Mouse (Mus musculus) frontal cortex, adult (tissue): ENCODE data around the gene 4921504E06Rik.

Source experiments
- ATAC-seq: cut with Nextera tagmentation; 2 replicates; pipeline ENCODE4 v1.9.2; 2017; ENCODE audit warnings: mild to moderate bottlenecking, moderate library complexity, mixed read lengths; ENCODE audit not compliant: low TSS enrichment

4921504E06Rik gene

DNA sequence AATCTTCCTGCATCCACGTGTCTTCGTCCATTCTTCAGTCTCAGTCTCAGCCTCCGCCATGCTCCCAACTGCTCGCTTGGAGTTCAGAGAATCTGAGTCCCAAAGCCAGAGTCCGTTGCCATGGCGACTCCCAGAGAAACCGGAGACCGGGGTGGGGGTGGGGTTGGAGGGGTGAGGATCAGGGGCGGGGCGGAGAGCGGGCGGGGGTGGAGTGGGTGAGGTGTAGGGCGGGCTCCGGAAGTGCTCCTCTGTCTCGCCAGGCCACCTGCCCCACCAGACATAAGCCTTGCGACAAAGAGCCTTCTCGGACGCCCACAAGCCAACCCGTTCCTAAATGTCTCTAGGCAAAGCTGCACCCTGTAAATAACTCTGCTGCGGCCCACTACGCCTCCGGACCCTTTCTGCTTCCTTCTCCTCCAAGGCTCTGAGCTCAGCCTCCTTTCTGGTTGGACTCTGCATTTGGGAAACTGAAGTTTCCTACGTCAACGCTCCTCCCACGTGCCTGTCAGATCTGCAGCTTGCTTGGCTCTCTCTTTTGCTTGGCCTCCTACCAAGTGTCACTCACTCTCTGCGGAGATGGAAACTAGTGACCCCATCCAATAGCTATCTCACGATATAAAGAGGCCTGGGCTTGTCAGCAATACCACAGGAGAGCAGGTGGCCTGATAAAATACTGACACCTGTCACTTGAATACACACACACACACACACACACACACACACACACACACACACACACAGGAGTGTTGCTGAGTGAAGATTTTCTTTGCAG lies at the start of gene 4921504E06Rik:
4921504E06Rik (minus strand) TSS at position 94 of the 772 bp plus-strand sequence.
- peak; percentile 91 for ATAC-seq

DNA sequence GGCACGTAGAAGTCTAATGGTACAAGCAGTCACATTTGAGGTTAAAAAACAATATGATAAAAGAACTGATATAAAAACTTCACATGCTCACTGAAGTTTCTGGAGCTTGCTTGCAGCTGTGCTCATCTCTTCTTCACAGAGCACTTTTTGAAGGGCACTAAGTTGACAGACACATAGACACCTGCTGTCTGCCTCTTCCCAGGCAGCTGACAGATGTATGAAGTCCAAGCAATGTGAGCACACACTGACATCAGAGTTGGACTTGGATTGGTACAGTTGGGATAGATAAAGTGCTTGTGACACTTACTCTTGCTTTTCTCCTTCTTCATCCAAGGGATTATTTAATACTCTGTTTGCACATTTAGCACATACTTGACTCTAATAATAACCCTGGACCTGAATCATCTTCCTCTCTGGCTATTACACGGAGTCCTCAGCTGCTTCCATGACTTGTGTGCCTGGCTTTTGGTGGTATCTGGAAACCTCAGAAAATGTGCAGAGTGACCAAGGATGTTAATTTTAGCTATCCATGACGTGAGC lies 47.7 kb upstream of the 4921504E06Rik start:
- no peak for ATAC-seq

DNA sequence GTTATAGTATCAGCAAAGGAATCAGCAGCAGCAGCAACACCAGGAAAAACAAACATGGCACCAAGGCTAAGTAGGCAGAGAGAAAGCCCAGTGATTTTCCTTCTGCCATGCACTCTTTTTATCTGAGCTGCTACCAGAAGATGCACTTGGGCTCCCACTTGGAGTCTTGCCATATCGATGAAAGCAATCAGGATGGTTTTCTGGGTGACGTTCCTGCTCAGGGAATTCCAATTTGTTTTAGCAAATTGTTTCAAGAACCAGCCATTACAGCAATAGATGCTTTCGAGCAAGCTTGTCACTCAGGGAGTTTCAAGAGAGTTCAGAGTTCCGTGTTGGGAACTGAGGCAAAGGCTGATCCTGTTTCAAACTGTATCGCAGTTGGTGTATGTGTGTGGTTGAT lies 47.1 kb upstream of the 4921504E06Rik start:
- ATAC-seq, result no peak

DNA sequence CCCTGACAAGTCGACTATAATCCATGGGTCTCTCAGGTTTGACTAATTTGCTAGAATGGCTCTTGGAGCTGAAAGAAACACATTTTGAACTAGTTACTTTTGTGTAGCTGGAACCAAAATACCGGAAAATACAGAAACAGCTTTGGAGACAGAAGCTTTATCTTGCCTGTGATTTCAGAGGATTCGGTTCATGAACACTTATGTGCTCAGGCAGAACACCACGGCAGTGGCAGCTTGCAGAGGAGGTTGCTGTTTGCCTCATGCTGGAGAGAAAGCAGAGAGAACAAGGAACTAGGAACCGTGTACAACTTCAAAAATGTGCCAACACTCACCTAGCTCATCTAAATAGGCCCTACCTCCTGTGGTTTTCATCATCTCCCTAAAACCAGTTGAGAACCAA lies 46.1 kb upstream of the 4921504E06Rik start:
- ATAC-seq, result peak; percentile 80

DNA sequence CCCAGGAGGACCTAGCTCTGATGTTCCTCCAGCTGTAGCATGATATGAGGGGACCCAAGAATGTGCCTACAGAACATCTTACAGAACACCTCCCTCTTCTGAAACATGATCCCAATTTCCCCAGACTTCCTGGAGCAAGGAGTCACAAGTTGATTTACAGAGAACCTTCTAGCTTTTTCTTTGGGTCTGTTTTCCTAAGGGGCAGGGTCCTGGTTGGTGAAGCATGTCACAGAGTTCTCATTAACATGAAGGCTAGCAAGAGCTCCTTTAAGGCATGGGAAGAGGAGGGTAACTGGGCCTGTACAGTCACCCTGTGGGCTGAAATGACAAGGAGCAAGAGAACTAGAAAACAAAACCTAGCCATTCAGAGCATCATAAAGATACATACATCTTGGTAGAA lies 43.3 kb upstream of the 4921504E06Rik start:
- ATAC-seq, result no peak

DNA sequence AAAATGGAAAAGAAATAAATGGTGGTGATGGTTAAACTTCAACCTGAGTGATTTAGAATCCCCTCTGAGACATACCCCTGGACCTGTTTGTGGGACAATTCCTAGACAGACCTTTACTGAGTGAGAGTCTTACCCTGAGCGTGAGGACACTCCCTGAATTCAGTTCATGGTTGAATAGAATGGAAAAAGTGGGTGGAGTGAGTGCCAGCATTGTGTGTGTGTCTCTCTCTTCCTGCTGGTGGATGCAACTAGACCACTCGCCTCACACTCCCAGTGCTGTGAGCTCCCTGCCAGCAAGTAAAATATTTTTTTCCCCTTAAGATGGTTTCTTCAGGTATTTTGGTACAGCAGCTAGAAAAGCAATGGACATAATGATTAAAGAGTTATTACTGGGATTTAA lies 42.7 kb upstream of the 4921504E06Rik start:
- no peak for ATAC-seq

DNA sequence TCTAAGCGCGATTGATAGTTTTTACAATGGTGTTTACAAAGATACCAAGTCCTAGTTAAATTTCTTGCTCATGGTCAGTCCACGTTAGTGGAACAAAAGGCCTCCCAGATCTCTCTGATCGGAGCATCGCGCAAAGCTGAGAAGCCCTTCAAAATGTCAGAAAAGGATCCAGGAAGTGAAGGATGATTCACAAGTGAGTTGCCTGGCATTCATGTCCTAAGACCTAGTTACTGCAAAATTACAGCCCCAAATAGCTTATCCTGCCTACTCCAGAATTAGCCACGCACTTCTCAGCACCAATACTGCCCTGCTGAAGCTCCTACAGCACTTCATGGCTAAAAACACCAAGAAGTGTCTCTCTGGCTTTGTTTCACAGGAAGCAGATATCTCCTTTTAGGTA lies 41.1 kb upstream of the 4921504E06Rik start:
- peak; percentile 9; the same call in 1 of the 2 replicates for ATAC-seq

DNA sequence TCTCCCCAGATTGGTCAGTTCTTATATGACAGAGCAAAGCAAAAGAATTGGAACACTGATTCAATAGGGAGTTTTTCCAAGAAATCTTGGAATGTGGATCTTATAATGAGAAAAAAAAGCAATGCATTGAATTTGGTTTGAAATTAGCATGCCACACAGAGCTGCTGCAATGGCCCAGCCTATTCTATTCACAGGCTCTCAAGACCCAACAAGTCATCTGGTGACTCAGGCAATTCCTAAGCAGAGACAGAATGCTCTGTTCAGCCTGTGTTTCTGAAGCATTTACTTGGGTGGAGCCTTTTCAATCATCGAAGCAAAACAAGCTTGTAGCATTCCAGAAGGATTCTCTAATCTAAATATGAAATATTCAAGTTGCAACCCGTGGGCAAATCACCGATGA lies 26.1 kb upstream of the 4921504E06Rik start:
- ATAC-seq, result peak; percentile 50; the same call in 1 of the 2 replicates

DNA sequence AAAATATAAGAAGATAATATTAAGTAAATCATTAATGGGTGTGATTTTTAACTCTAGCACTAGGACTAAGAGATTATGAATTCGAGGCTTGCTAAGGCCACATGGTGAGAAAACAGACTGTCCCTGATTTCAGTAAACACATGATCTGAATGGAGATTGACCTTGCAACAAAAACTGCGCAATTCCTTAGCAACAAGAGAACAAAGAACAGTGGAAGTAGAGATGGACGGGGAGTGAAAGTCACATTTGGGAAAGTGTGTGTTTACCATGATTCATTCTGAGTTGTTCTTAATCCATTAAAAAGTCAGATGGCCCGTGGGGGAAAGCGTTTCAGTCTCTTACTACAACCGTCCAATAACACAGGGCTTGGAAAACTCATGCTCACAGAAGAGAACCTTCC lies 25.5 kb upstream of the 4921504E06Rik start:
- no peak for ATAC-seq

DNA sequence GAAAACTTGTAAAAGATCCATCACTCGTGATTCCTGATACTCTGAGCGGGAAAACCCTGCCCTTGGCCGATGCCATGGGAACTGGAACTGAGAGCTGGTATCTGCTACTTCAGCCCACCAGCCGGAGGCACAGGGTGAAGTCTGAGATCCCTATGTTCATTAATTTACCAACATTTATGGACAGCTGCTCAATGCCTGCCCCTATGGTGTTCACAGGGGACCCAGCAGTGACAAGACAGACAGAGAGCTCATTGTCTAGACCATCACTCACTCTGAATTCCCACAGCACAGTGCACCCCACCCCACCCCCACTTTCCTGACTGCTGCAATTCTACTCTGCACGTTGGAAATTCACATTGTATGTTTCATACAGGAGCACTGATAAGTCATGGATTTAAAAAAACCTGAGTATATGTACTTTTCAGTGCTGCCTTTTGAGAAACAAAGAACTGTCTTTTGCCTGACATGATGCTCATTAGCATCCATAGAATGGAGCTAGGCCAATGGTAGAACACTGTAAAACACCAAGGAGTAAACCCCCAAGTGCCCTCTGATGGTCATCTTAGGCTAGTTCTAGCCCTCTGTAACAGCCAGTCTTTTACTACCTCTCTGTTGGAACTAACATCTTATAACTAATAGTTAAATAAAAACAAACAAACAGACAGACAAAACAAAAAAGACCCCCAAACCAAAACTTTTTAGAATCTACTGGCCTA lies 8.6 kb upstream of the 4921504E06Rik start:
- ATAC-seq, result no peak

DNA sequence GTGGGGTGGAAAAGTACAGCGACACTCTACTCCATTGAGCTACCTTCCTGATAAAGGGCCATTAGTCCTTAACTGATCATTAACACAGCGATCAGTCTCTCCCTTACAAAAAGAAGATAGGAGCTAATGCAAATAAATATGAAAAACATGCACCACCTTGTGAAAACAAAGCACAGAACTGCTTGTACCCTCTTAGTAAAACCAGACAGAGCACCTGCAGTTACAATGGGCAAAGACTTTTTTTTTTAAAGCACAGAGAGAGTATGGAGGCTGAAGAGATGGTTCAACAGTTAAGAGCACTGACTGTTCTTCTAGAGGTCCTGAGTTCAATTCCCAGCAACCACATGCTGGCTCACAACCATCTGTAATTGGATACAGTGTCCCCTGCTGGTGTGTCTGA lies 6.9 kb upstream of the 4921504E06Rik start:
- no peak for ATAC-seq

DNA sequence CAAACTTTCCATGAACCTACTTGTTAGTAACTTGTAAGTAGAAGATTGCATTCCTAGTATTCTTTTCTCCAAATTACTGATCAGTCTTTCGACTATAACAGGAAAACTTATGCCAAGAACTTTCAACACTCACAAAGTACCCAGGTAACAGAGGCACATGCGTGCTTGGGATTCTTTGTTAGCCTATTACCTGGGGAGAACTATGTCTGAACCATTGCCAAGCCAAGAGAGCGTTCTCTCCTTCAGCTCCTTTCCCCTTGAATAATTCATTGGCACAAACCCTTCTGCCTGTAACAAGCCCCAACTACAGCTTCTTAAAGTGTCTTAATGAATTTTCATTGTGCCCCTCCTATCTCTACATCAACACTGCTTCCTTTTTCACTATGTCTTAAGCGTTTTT lies 6.4 kb upstream of the 4921504E06Rik start:
- ATAC-seq, result no peak

DNA sequence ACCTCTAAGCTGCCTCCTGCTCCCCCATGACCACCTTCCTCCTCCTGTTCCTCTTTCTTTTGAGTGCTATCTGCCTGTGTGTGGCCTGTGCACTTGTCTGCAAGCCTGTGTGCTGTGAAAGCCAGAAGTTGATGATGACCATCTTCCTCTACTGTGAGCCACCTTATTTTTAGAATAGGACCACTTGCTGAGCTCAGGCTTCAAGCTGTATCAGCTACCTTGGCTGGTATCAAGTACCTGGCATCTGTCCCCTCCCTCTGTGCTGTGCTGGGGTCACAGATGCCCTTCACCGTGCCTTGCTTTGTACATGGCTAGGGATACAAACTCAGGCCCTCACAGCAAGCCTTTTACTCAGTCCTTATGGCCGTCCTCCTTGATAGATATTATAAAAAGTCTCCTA lies 2.3 kb downstream of the 4921504E06Rik start:
- ATAC-seq, result no peak

DNA sequence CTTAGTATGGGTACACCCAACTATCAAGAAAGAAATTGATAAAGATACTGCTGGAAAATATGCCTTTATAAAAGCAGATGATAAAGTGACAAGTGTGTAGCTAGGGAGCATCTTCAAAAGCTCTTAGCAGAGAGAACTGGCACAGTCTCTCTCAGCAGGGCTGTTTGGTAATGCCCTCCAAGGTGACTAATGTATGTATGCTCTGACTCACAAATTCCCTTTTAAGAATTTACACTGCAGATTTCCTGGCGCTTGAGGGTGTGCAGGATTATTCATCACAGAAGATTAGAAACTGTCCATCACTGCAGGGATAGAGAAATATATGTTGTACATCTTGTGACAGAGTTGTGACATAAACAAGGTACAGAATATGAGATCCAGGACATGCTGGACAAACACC lies 12.8 kb downstream of the 4921504E06Rik start:
- ATAC-seq, result peak; percentile 95

DNA sequence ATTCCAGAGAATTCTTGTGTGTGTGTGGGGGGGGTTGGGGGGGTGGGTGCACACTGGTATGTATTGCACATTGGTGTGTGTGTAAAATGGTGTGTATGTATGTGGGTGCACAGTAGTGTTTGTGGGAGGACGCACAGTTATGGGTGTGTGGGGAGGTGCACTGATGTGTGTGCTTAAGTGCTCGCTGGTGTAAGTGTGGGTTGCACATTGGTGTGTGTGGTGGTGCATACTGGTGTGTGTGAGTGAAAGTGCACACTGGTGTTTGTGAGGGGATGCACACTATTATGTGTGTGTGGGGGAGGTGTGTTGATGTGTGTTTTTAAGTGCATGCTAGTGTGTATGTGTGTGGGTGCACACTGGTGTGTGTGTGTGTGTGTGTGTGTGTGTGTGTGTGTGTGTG lies 24.3 kb downstream of the 4921504E06Rik start:
- ATAC-seq, result no peak

DNA sequence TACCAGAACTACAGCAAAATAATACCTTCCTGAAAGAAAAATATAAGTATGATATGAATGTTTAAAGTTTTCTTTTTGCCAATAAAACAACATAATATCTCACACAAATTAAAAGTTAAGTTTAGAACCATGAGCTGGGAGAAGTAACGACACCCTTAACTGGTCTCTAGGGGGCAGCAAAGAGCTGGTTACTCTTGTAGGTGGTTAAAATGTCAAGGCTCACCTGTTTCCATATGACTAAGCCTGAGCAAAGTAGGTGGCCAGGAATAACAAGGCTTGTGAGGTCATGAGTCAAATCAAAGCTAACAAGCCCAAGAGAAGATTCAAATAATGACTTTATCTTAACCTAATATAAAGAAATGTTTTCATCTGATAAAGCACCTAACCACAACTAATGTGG lies 24.9 kb downstream of the 4921504E06Rik start:
- ATAC-seq, result peak; percentile 76

DNA sequence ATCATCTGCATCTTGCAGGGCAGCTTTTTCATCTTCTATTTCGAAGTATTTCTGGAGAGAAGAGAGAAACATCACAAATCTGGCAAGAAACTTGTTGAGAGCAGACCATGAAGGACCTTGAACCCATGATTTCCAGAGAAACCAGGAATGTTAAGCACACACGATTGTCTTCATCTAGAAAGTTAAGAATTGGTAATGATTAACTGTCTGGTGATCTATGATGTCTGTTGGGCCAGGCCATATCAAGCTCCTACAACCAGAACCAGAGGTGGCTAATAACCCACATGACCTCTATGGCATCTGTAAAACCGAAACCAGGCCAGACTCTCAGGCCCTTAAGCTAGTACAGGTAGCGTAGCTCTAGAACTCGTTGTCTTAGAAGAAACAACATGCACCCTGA lies 29.6 kb downstream of the 4921504E06Rik start:
- ATAC-seq, result no peak

DNA sequence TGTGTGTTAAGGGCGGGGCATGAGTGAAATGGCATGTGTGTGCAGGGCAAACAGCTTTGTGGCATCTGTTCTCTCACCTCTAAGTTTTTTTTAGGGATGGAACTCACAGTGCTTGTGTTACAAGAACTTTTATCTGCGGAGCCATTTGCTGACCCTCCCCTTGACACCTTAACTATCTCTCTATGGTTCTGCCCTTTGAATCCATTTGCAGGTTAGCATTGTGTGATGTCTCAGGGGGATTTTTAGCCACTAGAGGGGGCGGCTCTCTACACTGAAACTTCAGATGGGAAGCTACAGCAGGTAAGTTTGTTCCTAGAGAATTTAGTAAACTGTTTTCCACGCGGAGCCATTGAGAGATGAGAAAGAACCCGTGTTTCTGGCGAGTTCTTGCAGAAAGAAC lies 32.1 kb downstream of the 4921504E06Rik start:
- ATAC-seq, result no peak

DNA sequence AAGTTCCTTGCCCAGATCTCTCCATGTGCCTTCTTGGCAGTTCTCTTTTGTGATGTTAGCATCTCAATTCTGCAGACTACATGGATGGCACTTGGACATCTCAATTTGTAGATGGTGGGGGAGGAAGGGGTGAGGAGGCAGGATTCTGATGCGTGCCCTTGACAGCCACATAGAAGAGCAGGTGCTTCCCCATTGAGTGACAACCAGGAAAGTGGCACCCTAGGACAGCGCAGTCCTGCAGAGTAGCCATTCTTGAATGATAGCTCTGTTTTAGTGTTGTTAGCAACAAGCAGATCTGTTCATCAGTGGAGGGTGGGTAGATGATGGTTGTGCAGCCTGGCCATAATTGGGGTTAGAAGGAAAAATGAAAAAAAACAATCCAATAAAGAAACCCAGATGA lies 33.1 kb downstream of the 4921504E06Rik start:
- ATAC-seq, result no peak

DNA sequence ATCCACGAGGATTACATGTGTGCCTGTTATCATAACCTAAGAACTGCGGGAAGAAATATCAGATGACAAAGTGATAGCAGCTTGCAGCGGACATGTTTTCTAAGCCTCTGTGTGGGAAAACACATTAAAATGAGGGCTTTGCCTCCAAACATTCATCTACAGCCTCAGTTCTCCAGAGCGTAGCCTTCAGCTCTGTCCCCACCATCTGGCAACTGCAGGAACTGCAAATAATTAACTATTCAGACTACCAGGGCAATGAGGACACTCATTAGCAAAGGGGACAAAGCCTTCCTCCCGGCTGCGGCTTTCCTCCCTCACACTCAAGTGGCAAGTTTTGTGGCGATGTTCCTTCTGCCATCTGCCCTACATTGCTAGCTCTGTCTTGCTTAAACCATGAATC lies 33.9 kb downstream of the 4921504E06Rik start:
- ATAC-seq, result peak; percentile 94

DNA sequence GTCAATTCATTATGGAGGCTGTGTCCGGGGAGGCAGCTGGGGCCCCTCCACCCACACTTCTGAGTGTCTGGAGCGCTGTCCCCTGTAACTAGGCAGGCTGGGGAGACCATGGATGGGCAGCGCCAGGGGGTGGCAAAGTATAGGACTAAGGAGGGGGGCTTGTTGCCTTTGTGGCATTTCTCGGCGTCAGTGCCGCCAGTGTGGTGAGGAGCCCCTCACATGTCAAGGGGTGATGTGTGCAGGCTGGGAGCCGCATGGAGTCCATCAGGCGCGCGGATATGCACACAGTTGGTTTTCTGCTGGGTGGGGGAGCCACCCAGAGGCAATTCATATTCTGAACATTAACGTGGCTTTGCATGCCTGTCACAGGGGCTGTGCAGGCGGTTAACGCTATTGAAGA lies 35.8 kb downstream of the 4921504E06Rik start:
- ATAC-seq, result no peak

DNA sequence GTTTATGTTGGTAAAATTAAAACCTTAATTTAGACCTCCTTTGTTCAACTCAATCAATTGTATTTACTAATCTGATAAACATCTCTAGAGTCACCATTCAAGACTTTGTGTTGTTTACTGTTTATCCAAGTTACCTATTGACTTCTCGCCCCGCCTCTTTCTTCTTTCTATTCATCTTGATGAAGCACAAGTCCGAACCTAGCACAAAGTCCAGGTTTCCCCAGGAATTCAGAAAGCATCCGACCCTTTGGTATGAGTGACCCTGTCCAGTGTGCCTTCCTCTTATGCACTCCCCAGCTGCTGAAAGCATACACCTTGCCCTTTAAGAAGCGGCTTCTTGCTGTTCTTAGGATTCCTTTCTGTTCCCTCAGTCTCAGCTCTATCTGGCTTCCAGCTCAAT lies 41.3 kb downstream of the 4921504E06Rik start:
- ATAC-seq, result no peak

DNA sequence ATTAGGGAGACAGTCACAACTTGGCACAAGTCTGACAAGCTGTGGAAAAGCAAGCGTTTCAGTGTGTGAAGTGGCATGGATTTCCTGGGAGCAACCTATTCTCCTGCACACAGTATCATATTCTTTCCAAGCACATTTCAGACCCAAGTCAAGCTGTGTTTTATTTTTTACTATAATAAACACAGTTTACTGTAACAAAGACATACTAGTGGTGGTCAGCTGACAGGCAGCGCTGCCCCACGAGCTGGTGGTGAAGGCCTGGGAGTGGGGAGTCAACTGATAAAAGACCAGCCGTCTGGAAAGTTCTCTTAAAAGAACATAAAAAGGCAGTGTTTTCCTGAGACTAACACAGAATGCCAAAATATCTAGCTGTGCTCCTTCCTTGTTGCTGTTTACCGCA lies 42.7 kb downstream of the 4921504E06Rik start:
- ATAC-seq, result no peak
